Mouse (Mus musculus) urinary bladder, postnatal 10 days (tissue): Measurements from ENCODE around the gene Ubc.

Source experiments
- DNase-seq: peaks from one replicate; pipeline ENCODE4 v3.0.0; 2022; ENCODE audit warnings: low spot score

Gene Ubc

DNA sequence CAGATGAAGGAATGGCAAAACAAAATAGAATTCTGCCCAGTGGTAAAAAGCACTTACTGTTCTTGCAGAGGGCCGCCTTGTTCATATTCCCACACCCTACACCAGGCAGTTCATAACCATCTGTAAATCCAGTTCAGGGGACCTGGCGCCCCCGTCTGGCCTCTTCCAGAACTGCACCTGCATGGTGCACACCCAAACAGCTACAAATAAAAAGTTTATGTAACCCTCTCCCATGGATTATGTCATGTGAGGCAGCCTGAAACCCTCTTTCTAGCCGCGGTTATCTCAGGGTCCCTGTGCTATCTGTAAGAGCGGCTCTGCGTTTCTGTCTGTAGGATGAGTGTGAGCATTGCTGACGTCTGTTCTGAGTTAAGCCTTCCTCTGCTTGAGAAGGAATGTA, 41.5 kb downstream of the Ubc start:
- no peak for DNase-seq

DNA sequence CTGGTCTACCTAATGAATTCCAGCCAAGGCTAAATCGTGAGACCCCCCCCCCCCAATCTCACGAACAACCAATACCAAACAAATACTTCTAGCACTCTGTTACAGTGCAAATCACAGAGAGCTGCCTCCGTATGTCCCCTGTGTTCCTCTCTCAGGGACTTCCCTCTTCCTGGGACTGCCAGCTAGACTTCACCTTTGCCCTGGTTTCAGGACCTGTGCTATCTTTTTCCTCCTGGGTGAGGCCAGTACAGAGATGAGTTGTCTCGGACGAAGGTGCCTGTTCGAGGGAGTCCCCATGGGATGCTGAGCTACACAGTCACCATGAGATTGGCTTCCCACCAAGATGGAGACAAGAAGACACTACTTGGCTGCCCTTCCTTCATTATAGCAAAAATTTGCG, 41.9 kb downstream of the Ubc start:
- DNase-seq: no peak

DNA sequence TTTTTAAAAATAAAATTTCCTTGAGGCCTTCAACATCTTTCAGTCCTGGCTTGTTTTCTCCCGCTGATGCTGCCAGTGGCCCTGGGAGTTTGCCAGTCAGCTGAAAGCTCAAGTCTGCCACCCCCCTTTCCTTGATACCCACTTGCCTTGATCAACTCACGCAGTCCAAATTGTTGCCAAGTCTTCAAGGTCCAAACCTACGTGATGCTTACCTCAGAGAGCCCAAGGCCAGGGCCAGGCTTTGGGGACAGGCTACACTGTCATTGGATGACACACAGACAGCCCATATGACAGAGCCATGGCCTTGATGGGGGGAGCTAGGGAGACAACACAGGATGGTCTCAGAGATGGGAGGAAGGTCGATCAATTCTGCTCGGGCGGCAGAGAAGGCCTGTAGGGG, 45.7 kb downstream of the Ubc start:
- DNase-seq: no peak

DNA sequence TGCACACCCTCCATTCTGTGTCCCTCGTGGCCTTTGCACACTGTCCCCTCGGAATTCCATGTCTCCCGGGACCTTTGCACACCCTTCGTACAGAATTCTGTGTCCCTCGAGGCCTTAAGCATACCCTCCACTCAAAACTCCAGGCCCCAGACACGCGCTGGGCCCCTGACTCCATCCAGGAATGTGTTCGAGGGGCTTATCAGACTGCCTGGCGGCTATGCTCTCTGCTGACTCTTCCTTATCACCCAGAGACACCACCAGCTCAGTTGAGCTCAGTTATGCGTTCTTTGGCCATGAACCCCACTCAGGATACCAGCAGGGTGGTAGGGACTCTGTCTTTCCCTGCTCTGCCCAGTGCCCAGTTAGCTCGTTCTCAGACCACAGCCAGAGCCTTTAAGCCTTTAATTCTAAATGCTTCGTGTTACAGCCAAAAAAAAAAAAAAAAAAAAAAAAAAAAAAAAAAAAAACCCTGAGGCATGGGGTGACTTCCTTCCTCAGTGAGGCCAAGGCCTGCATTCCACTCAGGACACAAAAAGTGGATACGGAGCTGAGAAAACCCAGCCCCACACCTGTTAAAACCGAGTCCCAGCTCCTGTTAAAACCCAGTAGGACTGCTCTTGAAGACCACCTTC, 48.4 kb downstream of the Ubc start:
- no peak for DNase-seq

DNA sequence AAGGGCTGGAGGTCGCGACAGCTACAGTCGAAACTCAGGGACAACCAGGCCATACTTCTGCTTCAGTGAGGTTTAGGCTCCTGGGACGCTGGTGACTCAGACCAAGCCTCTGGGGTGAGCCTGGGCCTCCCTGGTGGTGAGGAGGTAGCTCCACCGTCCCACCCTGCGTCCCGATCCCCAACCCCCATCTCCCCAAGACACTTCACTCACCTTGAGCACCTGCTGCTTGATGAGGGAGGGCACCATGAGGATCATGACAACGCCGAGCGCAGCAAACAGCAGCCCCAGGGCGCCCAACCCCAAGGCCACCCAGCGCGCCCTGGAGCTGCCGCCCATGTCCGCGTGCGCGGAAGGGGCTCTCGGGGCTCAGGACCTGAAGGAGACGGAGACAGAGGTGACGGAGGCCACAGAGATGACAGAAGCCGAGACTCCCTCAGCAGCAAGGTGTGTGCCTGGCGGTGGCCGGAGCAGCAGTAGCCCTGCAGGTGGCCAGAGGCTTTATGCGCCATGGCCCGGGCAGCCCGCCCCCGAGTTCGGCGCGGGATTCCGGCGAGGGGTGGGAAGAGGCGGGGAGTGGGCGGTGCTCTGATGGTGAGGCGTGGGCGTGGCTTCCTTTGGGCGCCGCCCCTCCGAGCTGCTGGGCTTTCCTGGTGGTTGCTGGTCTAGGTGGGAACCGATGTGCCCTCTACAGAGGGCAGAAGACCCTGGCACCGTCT, 49.3 kb downstream of the Ubc start, which contains the start of gene Scarb1:
Scarb1 (minus strand) TSS at position 548 of the 716 bp plus-strand sequence.
- peak; percentile 52 for DNase-seq

DNA sequence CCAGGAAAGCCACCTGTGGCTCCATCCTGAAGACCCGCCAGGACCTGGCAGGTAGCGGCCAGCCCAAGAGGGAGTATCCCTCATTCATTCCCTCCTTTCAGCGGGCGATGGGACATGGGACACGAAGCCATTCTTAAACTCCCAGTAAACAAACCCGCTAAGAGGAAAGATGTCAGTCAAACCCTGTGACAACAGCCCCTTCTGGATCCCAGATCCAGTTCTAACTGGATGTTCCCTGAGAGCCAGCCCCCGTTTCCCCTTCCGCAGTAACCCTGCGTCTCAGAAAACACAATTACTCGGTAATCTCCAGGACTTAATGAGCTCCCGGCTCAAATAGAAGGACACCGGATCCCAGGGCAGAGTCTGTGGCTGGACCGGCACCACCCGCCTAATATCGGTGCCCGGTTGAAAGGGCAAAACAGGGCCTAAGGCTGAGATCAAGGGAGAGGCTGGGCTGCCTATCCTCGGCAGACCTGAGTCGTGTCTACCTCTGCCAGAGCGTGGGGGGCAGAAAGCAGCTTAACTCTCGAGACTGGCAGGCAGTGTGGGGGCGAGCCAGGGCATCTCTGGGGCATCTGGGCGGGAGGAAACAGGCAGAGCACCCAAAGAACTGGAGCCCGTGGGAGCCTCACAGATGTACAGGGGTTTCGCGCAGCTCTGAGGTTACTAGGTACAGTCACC, 50.0 kb downstream of the Ubc start:
- no peak for DNase-seq

DNA sequence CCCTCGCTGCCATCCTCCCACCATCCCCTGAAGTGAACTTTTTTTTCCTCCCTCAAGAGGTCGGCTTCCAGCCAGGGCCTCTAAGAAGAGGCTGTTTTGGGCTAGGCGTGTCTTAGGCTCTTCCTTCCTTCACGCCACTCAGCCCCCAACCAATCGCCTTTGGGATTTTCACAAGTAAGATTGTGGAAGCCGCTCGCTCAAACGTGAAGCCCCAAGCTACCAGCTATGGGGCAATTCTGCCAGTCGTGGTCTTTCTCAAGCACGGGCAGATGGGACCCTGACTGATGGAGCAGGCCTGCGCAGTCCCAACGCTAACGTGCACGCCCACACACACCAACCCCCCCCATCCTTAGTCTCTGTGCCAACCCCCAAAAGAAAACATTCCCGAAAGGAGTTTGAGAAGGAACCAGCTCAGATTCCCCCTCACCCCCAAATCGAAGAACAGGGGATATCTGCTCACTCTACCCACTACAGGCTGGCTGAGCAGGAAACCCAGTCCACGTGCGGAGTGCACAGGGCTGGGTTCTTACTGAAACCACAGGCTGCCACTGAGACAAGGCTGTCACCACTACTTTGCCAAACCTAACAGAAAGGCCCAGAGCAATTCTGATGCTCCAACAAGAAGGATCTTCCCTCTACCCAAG, 50.8 kb downstream of the Ubc start:
- DNase-seq: no peak

DNA sequence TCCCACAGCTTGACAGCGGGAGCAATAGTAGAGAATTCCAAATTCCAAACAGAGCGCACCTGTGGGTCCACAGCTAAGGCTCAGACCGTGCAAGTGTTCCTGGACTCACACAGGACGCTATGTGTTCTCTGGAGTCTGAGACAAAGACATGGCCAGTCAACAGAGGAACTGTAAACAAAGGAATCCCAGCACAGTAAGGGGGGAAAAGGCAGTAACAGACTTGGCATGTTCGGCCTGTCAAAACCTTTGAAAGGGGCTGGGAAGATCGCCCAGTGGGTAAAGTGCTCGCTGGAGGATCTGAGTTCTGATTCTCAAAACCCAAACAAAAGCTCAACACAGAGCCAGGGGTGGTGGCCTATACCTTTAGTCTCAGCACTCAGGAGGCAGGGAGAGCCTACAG, 52.5 kb downstream of the Ubc start:
- no peak for DNase-seq

DNA sequence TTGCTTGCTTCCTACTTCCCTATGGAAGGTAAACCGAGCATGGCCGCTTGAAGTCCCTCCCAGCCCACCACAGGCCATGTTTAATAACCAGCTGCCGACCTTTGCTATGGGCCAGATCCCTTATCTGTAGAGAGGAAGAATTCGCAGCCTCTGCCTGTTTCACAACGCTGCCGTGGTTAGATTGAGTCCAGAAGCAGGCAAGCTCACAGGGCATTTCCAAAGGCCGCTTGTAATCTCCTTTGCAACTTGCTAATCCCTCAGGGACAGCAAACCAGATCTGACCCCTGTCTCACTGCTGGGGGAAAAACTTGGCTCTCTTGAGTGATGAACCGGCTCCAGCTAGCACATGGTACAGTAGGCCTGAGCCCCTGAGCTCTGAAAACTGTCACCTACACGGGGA, 53.0 kb downstream of the Ubc start:
- no peak for DNase-seq
